Mouse (Mus musculus): Measurements from ENCODE around the gene Tarsl2.

Tarsl2 gene

GRCm38 (mm10) chr7:65737286-65738040, 92.8 kb downstream of the Tarsl2 start:
- no peak for DNase-seq

Data from cerebellum, postnatal 14 days (tissue).